Mouse (Mus musculus) heart, adult 2 months (tissue): Measurements from ENCODE around the gene Il1rl2. TPM values are rescaled to one million over a fixed set of nuclear protein-coding genes. Genes with fewer than 3 reads are reported as not detected.

Experiments
- DNase-seq, 2 experiments: peaks; one replicate each; pipeline ENCODE4 v3.0.0; 2021
- H3K27ac ChIP-seq: fragments of 200-600 bp; 2 replicates; pipeline ENCODE4 v1.8.1; 2022
- H3K27me3 ChIP-seq: fragments of 200-500 bp; 2 replicates; pipeline ENCODE4 v1.6.1; 2012; ENCODE audit warnings: mild to moderate bottlenecking, low read length, inconsistent platforms, mixed read lengths; ENCODE audit not compliant: control insufficient read depth, insufficient read depth
- H3K36me3 ChIP-seq: fragments of 200-500 bp; 2 replicates; pipeline ENCODE4 v1.6.1; 2012; ENCODE audit warnings: low read length, inconsistent platforms; ENCODE audit not compliant: control insufficient read depth, insufficient read depth
- H3K4me1 ChIP-seq: fragments of 200-500 bp; 2 replicates; pipeline ENCODE4 v1.6.1; 2011; ENCODE audit warnings: low read length; ENCODE audit not compliant: control insufficient read depth, insufficient read depth
- H3K4me3 ChIP-seq: fragments of 200-600 bp; 2 replicates; pipeline ENCODE4 v1.8.1; 2022
- H3K79me2 ChIP-seq: fragments of 200-500 bp; replicated peaks from 2 replicates; pipeline ENCODE4 v1.6.1; 2012; ENCODE audit warnings: mild to moderate bottlenecking, inconsistent platforms, low read length, moderate library complexity, mixed read lengths; ENCODE audit not compliant: control insufficient read depth, insufficient read depth
- H3K9ac ChIP-seq: fragments of 200-500 bp; 2 replicates; pipeline ENCODE4 v1.6.1; 2012; ENCODE audit warnings: low read depth, mild to moderate bottlenecking, control low read depth, inconsistent platforms, low read length, mixed read lengths
- CTCF ChIP-seq: fragments of 200-600 bp; IDR thresholded peaks from 2 replicates; pipeline ENCODE4 v1.8.1; 2022; ENCODE audit warnings: antibody characterized with exemption, mild to moderate bottlenecking, moderate library complexity
- EP300 ChIP-seq: fragments of 200-500 bp; IDR thresholded peaks from 2 replicates; pipeline ENCODE4 v1.6.1; 2011; ENCODE audit warnings: low read depth, low read length, control low read depth; ENCODE audit not compliant: insufficient read depth
- POLR2A ChIP-seq: fragments of 200-500 bp; IDR thresholded peaks from 2 replicates; pipeline ENCODE4 v1.6.1; 2011; ENCODE audit warnings: mild to moderate bottlenecking, low read depth, low read length, control low read depth; ENCODE audit not compliant: insufficient read depth
- WGBS: fragments of 180-500 bp; shearing (Covaris S2); methylation state at CpG from one replicate; pipeline ENCODE4 v1.1.7; 2018; 5-methylcytosine and 5-hydroxymethylcytosine counted together
- intact Hi-C: fragments of 180-260 bp; cut with DNase I; formaldehyde crosslinking; loops from one replicate; pipeline ENCODE4 v1.15.1; 2025
- polyA plus RNA-seq: library from polyadenylated mRNA; depleted of rRNA; stranded (reverse); fragments of >200 nt; gene quantifications from 2 replicates; pipeline ENCODE4 v1.2.3, GENCODE M21; 2012
- total RNA-seq, 2 experiments: library from RNA; stranded (reverse); gene quantifications; 2 replicates each; pipeline ENCODE4 v1.2.3; 2021

Il1rl2 gene
- total and polyA plus RNA-seq, 3 experiments, result 0.84 to 1.5 (median 1.1) TPM

DNA sequence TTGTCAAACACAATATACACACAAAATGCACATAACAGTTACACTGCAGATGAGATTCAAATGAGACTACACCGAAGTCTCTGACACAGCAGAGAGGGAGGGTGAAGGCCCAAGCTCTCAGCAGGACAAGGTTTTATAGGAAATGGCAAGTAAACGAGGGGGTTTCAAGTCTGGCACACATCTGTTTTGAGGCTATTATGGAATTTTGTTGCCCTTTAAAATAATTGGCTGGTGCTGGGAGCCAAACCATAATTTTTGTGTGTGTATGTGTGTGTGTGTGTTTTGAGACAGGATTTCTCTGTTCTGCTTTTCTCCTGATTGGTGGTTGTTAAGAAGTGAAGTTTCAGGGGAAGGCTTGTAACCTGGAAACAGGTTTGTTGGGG, 28.5 kb downstream of the Il1rl2 start:
- no peak overlapping the region for H3K27ac ChIP-seq
- WGBS, result 81% methylated on average over 2 of the region's 2 CpGs
- H3K79me2 ChIP-seq, result no peaks in the 10 kb centered on the region
- no peaks in the 10 kb centered on the region for H3K36me3 ChIP-seq
- H3K4me3 ChIP-seq, result no peak overlapping the region
- no peak overlapping the region for H3K9ac ChIP-seq
- TF ChIP-seq CTCF (no peak), POLR2A (no peak), EP300 (no peak)
- H3K27me3 ChIP-seq, result no peaks in the 10 kb centered on the region
- no peak for DNase-seq
- intact Hi-C loops, result no loop called here
- peaks cover 2% of the 10 kb centered on the region; the same call in 1 of the 2 replicates for H3K4me1 ChIP-seq

DNA sequence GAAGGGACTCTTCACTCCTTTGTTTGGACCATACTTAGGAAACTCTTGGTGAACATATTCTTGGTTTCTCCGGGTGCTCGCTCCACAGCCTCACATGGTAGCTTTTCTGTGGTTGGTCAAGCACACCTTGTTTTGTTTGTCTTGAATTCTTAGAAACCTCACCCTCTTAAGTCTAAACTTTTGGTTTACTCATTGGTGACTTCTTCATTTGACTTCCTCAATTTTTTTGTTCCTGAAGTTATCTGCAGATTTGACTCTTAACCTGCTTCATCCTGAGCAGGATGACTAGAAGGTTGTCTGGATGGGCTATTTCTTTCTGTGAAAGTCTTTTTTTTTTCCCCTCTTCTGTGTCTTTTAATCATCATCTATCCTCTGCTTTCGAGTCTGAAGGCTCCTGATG, 30.3 kb downstream of the Il1rl2 start:
- no peak overlapping the region for H3K4me3 ChIP-seq
- peaks cover 2% of the 10 kb centered on the region; the same call in 1 of the 2 replicates for H3K4me1 ChIP-seq
- H3K27ac ChIP-seq, result no peak overlapping the region
- intact Hi-C loops, result no loop called here
- DNase-seq, result no peak
- TF ChIP-seq POLR2A, result no peak
- no peak for TF ChIP-seq CTCF
- no peak for TF ChIP-seq EP300
- WGBS, result 92% methylated on average over 3 of the region's 3 CpGs
- H3K27me3 ChIP-seq, result no peaks in the 10 kb centered on the region
- no peak overlapping the region for H3K9ac ChIP-seq
- no peaks in the 10 kb centered on the region for H3K36me3 ChIP-seq
- no peaks in the 10 kb centered on the region for H3K79me2 ChIP-seq

DNA sequence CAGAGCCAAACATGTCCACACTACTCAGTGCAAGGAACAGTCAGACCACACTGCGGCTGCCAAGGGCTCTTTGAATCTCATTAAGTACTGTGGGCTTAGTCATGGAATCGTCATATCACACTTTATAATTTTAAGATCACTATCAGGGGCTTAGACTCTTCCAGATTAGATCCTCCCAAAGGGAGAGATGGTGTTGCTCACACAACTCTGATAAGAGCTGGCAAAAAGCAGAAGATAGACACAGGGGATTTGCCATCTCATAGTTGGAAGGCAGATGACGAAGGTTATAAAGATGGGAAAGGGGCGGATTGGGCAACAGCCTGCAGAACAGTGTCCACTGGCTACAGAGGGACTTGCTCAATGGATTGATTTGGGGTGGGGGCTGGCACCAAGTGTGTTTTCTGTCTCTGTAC, 31.0 kb downstream of the Il1rl2 start:
- DNase-seq, result no peak
- Histone ChIP-seq H3K4me3 (no peak overlapping the region), H3K27me3 (no peaks in the 10 kb centered on the region), H3K36me3 (no peaks in the 10 kb centered on the region), H3K9ac (no peak overlapping the region), H3K79me2 (no peaks in the 10 kb centered on the region), H3K4me1 (peaks cover 2% of the 10 kb centered on the region; the same call in 1 of the 2 replicates), H3K27ac (no peak overlapping the region)
- TF ChIP-seq EP300 (no peak), CTCF (no peak), POLR2A (no peak)
- intact Hi-C loops, result no loop called here
- 84% methylated on average over 4 of the region's 4 CpGs for WGBS

DNA sequence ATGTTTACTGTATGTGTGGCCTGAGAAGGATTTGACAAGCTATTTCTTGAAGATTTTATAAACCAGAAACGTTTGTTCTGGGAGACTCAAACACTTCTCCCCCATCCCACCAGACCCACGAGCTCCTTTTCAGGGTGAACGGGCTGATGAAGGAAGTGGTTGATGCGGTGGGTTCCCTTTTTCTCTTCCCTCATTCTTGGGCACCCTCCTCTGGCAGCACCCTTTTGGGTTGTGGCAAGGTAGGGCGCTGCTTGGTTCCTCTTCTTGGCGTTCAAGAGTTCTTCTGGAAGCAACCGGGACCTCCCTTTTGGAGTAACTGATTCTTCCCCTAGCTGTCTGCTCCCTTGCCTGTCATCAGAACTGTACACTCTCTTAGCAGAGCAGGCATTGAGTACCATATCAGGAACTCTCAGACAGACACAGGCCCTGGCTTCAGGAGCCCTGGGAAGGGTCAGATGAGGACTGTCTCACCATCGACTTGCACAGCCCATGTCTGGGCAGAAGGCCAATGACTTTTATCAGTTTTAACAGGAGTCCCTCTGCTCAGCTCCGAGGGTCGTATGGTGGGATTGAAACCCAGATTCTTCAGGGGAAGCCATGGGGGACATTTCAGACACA, 31.6 kb downstream of the Il1rl2 start:
- no peaks in the 10 kb centered on the region for H3K79me2 ChIP-seq
- no peaks in the 10 kb centered on the region for H3K27me3 ChIP-seq
- peaks cover 2% of the 10 kb centered on the region; the same call in 1 of the 2 replicates for H3K4me1 ChIP-seq
- intact Hi-C loops, result no loop called here
- H3K36me3 ChIP-seq, result no peaks in the 10 kb centered on the region
- WGBS, result 42% methylated on average over 10 of the region's 10 CpGs
- no peak overlapping the region for H3K27ac ChIP-seq
- H3K9ac ChIP-seq, result no peak overlapping the region
- DNase-seq, result peak in 1 of 2 experiments; percentile 28
- H3K4me3 ChIP-seq, result no peak overlapping the region
- TF ChIP-seq EP300 (no peak), CTCF (no peak), POLR2A (no peak)

DNA sequence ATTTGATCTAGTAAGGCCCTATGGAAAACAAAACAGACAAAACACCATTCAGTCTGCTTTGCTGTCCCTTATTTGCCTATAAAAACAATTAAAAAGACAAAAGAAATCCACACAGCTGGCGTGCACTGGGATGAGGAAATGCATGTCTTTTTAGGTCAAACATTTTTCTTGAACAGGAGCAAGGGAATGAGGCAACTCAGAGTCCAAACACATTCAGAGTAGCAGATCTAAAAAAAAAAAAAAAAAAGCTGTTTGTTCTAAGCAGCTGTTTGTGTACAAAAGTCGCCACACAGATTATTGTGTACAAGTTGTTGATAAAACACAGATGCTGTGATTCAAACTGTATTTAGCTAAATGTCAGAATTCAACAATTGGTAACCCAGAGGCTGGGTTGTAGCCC, 33.5 kb downstream of the Il1rl2 start:
- intact Hi-C loops, result no loop called here
- TF ChIP-seq EP300 (no peak), POLR2A (no peak), CTCF (no peak)

DNA sequence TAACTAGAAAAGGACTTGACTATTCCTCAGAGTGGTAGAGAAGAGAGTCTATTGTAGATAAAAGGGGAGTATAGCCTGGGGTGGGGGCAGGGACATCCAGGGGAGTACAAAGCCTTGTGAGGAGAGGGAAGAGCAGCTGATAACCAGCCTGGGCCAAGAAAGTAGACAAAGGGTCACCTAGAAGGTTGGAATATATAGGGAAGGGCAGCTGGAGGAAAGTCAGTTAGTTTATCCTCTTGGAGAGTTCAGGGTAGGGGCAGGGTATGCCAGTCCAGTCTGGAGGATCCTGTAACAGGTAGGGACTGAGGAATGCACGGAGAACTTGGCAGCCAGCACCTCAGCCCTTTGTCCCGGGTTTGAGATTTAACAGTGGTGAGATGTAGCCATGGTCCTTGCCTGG, 33.9 kb downstream of the Il1rl2 start:
- intact Hi-C loops, result no loop called here
- 52% methylated on average over 2 of the region's 2 CpGs for WGBS
- H3K9ac ChIP-seq, result no peak overlapping the region
- no peaks in the 10 kb centered on the region for H3K79me2 ChIP-seq
- peak overlapping the region; percentile 16; the same call in 1 of the 2 replicates for H3K27ac ChIP-seq
- no peaks in the 10 kb centered on the region for H3K27me3 ChIP-seq
- H3K4me3 ChIP-seq, result no peak overlapping the region
- DNase-seq, result no peak
- no peaks in the 10 kb centered on the region for H3K36me3 ChIP-seq
- TF ChIP-seq CTCF, result no peak
- TF ChIP-seq EP300, result no peak
- peaks cover 2% of the 10 kb centered on the region for H3K4me1 ChIP-seq

More for the DNA sequence above, 33.5 kb downstream of the Il1rl2 start:
- peaks cover 2% of the 10 kb centered on the region for H3K4me1 ChIP-seq
- DNase-seq, result no peak
- H3K4me3 ChIP-seq, result no peak overlapping the region
- no peaks in the 10 kb centered on the region for H3K27me3 ChIP-seq
- no peaks in the 10 kb centered on the region for H3K36me3 ChIP-seq
- no peak overlapping the region for H3K9ac ChIP-seq
- WGBS, result 66% methylated on average over 2 of the region's 2 CpGs
- no peaks in the 10 kb centered on the region for H3K79me2 ChIP-seq
- H3K27ac ChIP-seq, result peak overlapping the region; percentile 16; the same call in 1 of the 2 replicates
